Mouse (Mus musculus) neural tube, embryonic 10.5 days (tissue): ENCODE measurements around the gene Olfr275.
"Not testable (repeated sequence)": the region's sequence is repeated elsewhere in the genome, so short reads cannot be mapped to it uniquely, and the experiment has no call there.

Experiments
- DNase-seq: peaks from one replicate; pipeline ENCODE4 v3.0.0-alpha.2; 2017; ENCODE audit warnings: low spot score; ENCODE audit errors: extremely low spot score

Olfr275 gene

GRCm38 (mm10) chr4:52814304-52814703 is at the start of gene Olfr275:
Olfr275 (plus strand) TSS chr4:52814604.
- no peak for DNase-seq

DNA sequence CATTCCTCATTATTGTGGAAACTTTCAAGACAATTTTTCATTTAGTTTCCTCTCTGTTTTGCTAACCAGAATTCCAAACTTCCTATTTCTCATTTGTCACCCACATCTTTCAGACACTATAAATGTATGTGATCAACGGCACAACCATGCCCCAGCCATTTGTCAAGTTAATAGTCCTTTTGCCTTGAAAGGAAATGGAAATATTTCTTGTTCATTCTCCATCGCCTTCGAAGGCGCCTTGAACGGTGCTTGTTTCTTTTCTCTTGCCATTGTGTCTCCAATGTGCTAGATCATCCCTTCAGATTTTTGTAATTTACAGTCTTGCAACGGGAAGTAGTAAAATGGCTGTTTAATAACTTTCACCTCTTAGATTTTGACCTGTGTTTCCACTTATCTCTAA is 48.8 kb upstream of the Olfr275 start:
- DNase-seq, result no peak

- no peak for DNase-seq
Measured at GRCm38 (mm10) chr4:52772186-52772585, 42.2 kb upstream of the Olfr275 start.

GRCm38 (mm10) chr4:52800013-52800412 is 14.4 kb upstream of the Olfr275 start:
- no peak for DNase-seq

- DNase-seq, result no peak
Measured at GRCm38 (mm10) chr4:52811871-52812270, 2.5 kb upstream of the Olfr275 start.

GRCm38 (mm10) chr4:52821375-52821774 is 7.0 kb downstream of the Olfr275 start:
- no peak for DNase-seq

DNA sequence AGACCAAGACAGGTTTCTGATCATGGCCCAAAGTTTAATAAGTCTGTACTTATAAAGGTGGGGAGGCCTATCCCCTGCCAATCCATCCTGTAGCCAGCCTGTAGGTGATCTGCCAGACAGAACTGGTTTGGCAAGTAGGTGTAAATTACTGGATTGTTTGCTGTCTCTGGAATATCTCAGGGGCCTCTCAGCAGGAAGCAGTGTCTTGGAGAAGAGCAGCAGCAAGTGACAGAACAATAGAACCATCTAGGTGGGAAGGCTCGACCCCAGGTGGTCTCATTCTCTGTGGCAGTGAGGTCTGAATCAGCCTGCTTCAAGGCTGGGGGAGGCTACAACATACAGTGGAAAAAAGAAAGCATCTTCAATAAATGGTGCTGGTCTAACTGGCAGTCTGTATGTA is 31.0 kb downstream of the Olfr275 start:
- DNase-seq, result not testable (repeated sequence)

DNA sequence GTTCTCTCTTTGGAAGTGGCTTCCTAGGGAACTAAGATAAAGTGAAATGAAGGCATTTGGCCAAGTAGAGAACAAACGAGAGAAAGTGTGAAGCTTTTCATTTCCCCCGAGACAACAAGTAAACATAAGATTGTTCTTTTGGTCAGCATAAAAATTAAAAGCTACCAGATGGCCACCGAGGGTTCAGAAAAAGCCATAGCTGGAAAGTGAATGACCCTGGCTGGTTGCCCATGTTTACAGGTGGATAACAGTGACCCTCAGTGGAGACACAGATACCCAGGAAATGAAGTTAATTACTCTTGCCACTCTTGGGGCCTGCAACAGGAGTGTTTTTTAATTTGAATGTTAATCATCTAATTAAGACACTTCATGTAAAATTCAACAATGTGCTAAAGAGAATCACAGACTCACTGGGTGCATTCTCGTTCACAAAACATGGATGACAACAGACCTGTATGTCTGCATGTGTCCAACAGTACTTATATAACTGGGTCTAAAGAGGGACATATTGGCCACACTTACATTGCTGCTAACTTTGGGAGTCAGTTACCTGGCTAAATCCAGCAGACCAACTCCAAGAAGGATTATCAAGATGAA is 34.7 kb downstream of the Olfr275 start:
- DNase-seq, result no peak

DNA sequence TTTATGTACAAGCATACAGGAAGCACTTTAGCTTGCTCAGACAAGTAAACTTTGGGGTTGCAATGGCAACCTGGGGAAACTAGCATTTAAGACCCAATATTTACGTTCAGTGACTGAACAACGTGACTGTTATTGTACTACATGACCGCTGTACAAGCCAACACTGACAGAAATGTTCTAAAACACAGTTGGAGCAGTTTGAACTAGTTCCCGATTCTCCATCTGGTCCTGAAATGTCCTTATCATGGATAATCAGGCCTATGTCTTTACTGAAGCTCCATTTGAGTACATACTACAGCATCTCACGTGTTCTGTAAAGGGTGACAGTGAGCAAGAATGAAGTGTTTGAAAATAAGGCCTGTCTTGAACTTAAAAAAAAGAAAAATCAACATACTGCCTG is 35.3 kb downstream of the Olfr275 start:
- DNase-seq, result no peak

GRCm38 (mm10) chr4:52859136-52859535 is 44.7 kb downstream of the Olfr275 start, which contains the start of gene Olfr273:
Olfr273 (minus strand) TSS chr4:52859236.
- no peak for DNase-seq

DNA sequence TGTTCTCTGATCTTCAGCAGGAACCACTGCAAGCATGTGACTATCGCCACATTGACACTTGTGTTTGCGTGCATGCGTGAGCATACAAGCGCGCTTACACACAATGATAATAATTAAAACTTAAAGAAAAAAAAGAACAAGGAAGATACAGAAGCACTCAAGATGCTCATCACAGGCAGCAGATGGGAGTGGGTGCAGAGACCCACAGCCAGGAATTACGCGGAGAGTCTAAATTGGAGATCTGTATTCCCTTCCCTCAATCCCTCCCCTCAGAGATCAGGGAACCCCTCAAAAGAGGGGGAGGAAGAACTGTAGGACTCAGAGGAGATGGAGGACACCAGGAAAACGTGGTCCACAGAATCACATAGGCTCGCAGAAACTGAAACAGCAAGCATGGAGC is 49.8 kb downstream of the Olfr275 start:
- no peak for DNase-seq
